Mouse (Mus musculus) forebrain, postnatal 0 days (tissue): ENCODE measurements around the gene Pusl1. TPM values are rescaled to one million over a fixed set of nuclear protein-coding genes. Genes with fewer than 3 reads are reported as not detected.

Experiments used
- ATAC-seq: fragments of 200-750 bp; cut with Nextera tagmentation; 2 replicates; pipeline ENCODE4 v1.8.0; 2017; ENCODE audit warnings: mild to moderate bottlenecking, moderate library complexity
- DNase-seq: peaks from one replicate; pipeline ENCODE4 v3.0.0-alpha.2; 2015
- H3K27ac ChIP-seq: fragments of 300-500 bp; sonication (generic); 2 replicates; pipeline ENCODE4 v1.5.1; 2014; ENCODE audit warnings: low read depth, mild to moderate bottlenecking, antibody characterized with exemption, low read length, moderate library complexity, mixed read lengths
- H3K27me3 ChIP-seq: fragments of 300-500 bp; sonication (generic); 2 replicates; pipeline ENCODE4 v1.6.1; 2014; ENCODE audit warnings: mild to moderate bottlenecking, low read length, mixed read lengths; ENCODE audit not compliant: insufficient read depth
- H3K36me3 ChIP-seq: fragments of 300-500 bp; sonication (generic); 2 replicates; pipeline ENCODE4 v1.6.1; 2014; ENCODE audit warnings: mild to moderate bottlenecking, moderate library complexity; ENCODE audit not compliant: insufficient read depth
- H3K4me1 ChIP-seq: fragments of 300-500 bp; sonication (generic); 2 replicates; pipeline ENCODE4 v1.6.1; 2014; ENCODE audit warnings: antibody characterized with exemption; ENCODE audit not compliant: insufficient read depth
- H3K4me2 ChIP-seq: fragments of 300-500 bp; sonication (generic); 2 replicates; pipeline ENCODE4 v1.6.1; 2014; ENCODE audit warnings: low read depth, mild to moderate bottlenecking, moderate library complexity
- H3K4me3 ChIP-seq: fragments of 300-500 bp; sonication (generic); 2 replicates; pipeline ENCODE4 v1.5.1; 2014; ENCODE audit warnings: low read depth, low read length, mixed read lengths
- H3K9ac ChIP-seq: fragments of 300-500 bp; sonication (generic); 2 replicates; pipeline ENCODE4 v1.6.1; 2014; ENCODE audit warnings: mild to moderate bottlenecking
- H3K9me3 ChIP-seq: fragments of 300-500 bp; sonication (generic); 2 replicates; pipeline ENCODE4 v1.6.1; 2016; ENCODE audit warnings: low read length
- CTCF ChIP-seq: sonication (generic); IDR thresholded peaks from 2 replicates; pipeline ENCODE4 v1.5.1; 2016; ENCODE audit warnings: antibody characterized with exemption, control low read depth, low read depth
- WGBS: fragments of 180-500 bp; shearing (Covaris S2); extraction: QIAGEN DNeasy Blood & Tissue Kit; methylation state at CpG from one replicate; pipeline ENCODE4 v1.1.7; 2014; 5-methylcytosine and 5-hydroxymethylcytosine counted together
- polyA plus RNA-seq: library from polyadenylated mRNA; unstranded; fragments of >200 nt; fragmentation: Nextera tagmentation; extraction: Ambion mirVana; gene quantifications from 2 replicates; pipeline ENCODE4 v1.2.1, GENCODE M21; 2015
- total RNA-seq: library from RNA; depleted of rRNA; stranded (reverse); fragments of >200 nt; gene quantifications from 2 replicates; pipeline ENCODE4 v1.2.3, GENCODE M21; 2014

The Pusl1 gene
- total and polyA plus RNA-seq, 2 experiments from 2014 or later: 59.0 to 69.5 TPM

DNA sequence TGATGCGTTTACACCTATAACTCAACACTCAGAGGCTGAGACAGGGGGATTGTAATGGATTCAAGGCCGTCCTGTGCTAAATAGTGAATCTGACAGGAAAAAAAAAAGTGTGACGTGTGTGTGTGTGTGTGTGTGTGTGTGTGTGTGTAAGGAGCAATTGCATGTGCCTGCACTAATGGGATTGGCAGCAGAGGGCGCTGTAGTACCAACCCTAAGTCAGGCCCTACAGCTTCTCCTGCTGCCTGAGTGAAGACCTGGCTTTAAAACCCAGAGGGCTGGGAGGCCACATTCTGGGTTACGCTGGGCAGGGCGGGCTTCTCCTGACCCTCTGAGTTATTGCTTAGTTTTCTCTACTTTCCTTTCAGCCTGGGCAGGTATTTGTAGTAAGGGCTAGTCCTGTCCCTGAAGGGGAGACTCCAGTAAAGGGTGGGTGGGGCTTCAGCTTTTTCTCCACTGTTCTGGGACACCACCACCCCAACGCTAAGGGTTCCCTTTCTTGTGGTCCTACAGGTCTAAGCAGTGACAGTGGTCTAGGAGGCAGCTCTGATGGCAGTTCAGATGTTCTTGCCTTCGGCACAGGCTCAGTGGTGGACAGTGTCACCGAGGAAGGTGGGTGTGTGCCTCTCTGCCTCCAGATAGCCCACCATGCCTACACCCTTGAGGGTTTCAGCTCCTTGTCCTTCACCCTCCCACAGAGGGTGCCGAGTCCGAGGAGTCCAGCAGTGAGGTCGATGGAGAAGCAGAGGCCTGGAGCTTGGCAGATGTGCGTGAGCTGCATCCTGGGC, 12.9 kb upstream of the Pusl1 start:
- 92% methylated on average over 13 of the region's 13 CpGs for WGBS
- no peak overlapping the region for H3K9ac ChIP-seq

GRCm38 (mm10) chr4:155903246-155903645, 11.7 kb upstream of the Pusl1 start:
- no peaks in the 10 kb centered on the region for H3K27me3 ChIP-seq
- no peak for ATAC-seq
- no peak for TF ChIP-seq CTCF
- no peaks in the 10 kb centered on the region for H3K9me3 ChIP-seq
- no peak overlapping the region for H3K9ac ChIP-seq
- no peak for DNase-seq
- H3K36me3 ChIP-seq: peaks cover 92% of the 10 kb centered on the region
- no peak overlapping the region for H3K4me2 ChIP-seq
- WGBS: 96% methylated on average over 13 of the region's 13 CpGs
- H3K4me1 ChIP-seq: no peaks in the 10 kb centered on the region
- no peak overlapping the region for H3K4me3 ChIP-seq
- no peak overlapping the region for H3K27ac ChIP-seq

More for the DNA sequence above, 12.9 kb upstream of the Pusl1 start:
- Histone ChIP-seq H3K27ac (no peak overlapping the region), H3K27me3 (no peaks in the 10 kb centered on the region), H3K4me2 (no peak overlapping the region), H3K4me3 (no peak overlapping the region), H3K36me3 (peaks cover 79% of the 10 kb centered on the region), H3K9me3 (no peaks in the 10 kb centered on the region), H3K4me1 (no peaks in the 10 kb centered on the region)
- ATAC-seq (no peak), DNase-seq (peak; percentile 42)
- peak; percentile 57 for TF ChIP-seq CTCF

GRCm38 (mm10) chr4:155901205-155901604, 9.6 kb upstream of the Pusl1 start:
- DNase-seq: peak; percentile 34
- WGBS: 61% methylated on average over 3 of the region's 3 CpGs
- peak; percentile 71 for ATAC-seq

GRCm38 (mm10) chr4:155899355-155899754, 7.8 kb upstream of the Pusl1 start:
- Histone ChIP-seq H3K27ac (no peak overlapping the region), H3K4me2 (no peak overlapping the region), H3K4me3 (no peak overlapping the region), H3K27me3 (no peaks in the 10 kb centered on the region), H3K9me3 (no peaks in the 10 kb centered on the region), H3K36me3 (peaks cover 83% of the 10 kb centered on the region), H3K4me1 (peaks cover 15% of the 10 kb centered on the region), H3K9ac (no peak overlapping the region)
- DNase-seq (no peak), ATAC-seq (no peak)
- TF ChIP-seq CTCF: no peak
- 96% methylated on average over 7 of the region's 7 CpGs for WGBS

More at GRCm38 (mm10) chr4:155901205-155901604, 9.6 kb upstream of the Pusl1 start:
- peaks cover 94% of the 10 kb centered on the region for H3K36me3 ChIP-seq
- TF ChIP-seq CTCF: no peak
- no peak overlapping the region for H3K4me2 ChIP-seq
- H3K4me1 ChIP-seq: no peaks in the 10 kb centered on the region
- no peaks in the 10 kb centered on the region for H3K9me3 ChIP-seq
- no peak overlapping the region for H3K9ac ChIP-seq
- no peak overlapping the region for H3K27ac ChIP-seq
- H3K4me3 ChIP-seq: no peak overlapping the region
- no peaks in the 10 kb centered on the region for H3K27me3 ChIP-seq

DNA sequence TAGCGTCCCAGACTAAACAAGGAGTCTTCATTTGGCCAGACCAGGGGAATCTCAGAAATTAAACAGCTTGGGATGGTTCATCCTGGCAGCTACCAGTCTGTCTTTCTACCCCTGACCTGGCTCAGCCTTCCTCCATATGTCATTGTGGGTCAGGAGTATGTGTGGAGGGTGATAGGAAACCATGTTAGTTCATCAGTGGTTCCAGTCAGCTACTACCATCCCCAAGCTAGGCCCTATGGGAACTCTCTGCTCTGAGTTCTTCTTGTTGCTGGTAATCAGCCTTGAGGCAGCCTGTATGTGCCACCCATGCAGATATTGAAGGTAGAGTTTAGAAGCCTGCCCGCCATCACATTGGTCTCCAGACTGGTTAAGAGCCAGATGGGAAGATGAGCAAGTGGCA, 6.7 kb upstream of the Pusl1 start:
- 94% methylated on average over 2 of the region's 2 CpGs for WGBS
- Histone ChIP-seq H3K4me1 (peaks cover 24% of the 10 kb centered on the region), H3K36me3 (peaks cover 73% of the 10 kb centered on the region), H3K27ac (no peak overlapping the region), H3K9ac (no peak overlapping the region), H3K4me3 (no peak overlapping the region), H3K4me2 (no peak overlapping the region), H3K9me3 (no peaks in the 10 kb centered on the region), H3K27me3 (no peaks in the 10 kb centered on the region)
- DNase-seq: no peak
- ATAC-seq: no peak
- no peak for TF ChIP-seq CTCF

GRCm38 (mm10) chr4:155896461-155896860, 4.9 kb upstream of the Pusl1 start:
- no peak for TF ChIP-seq CTCF
- no peaks in the 10 kb centered on the region for H3K27me3 ChIP-seq
- no peak overlapping the region for H3K4me3 ChIP-seq
- DNase-seq: no peak
- H3K9ac ChIP-seq: no peak overlapping the region
- WGBS: 96% methylated on average over 12 of the region's 12 CpGs
- H3K27ac ChIP-seq: no peak overlapping the region
- no peak overlapping the region for H3K4me2 ChIP-seq
- H3K9me3 ChIP-seq: no peaks in the 10 kb centered on the region
- H3K4me1 ChIP-seq: peaks cover 24% of the 10 kb centered on the region
- H3K36me3 ChIP-seq: peaks cover 55% of the 10 kb centered on the region
- ATAC-seq: no peak

DNA sequence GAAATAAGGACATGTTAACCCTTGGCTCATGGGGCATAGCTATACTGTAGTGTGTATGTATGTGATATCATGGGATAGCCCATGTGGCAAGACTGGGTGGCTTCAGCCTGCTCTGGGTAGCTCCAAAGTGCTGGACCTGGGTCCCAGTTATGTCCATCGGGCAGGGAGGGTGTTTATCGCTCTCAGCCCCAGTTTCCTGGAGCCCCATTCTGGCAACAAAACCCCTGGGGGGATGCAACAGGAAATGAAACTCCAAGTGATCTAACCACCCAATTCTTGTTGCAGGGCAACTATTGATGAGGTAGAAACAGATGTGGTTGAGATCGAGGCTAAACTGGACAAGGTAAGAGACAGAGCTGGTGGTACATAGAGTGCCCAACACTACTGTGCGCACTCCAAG, 4.2 kb upstream of the Pusl1 start:
- Histone ChIP-seq H3K4me2 (peak overlapping the region; percentile 97), H3K9ac (no peak overlapping the region), H3K9me3 (no peaks in the 10 kb centered on the region), H3K4me1 (peaks cover 24% of the 10 kb centered on the region), H3K27ac (no peak overlapping the region), H3K27me3 (no peaks in the 10 kb centered on the region), H3K36me3 (peaks cover 48% of the 10 kb centered on the region), H3K4me3 (no peak overlapping the region)
- DNase-seq: no peak
- no peak for TF ChIP-seq CTCF
- ATAC-seq: no peak
- 96% methylated on average over 4 of the region's 4 CpGs for WGBS
